Mouse (Mus musculus): Measurements from ENCODE around the gene Man1b1. TPM values are rescaled to one million over a fixed set of nuclear protein-coding genes. Genes with fewer than 3 reads are reported as not detected.

Man1b1 gene
- polyA plus RNA-seq, 1 experiment from 2014 or later = 43.5 TPM

DNA sequence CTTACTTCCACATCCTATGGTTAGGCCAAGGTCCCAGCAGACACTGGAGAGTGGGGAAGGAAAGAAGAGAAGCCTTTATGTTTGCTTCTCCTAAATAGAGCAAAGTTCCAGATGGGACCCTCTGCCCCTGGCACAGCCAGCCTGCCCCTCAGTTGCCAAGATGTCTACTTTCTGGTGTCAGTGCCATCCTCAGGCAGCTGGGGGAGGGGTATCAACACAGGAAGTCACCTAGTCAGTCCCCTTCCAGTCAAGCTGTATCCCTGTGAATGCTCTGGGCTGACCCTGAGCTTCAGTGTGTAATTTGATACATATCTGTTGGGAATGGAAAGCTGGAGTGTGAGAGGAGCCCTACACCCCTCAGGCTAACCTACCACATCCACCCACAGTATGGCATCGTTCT lies 64.9 kb downstream of the Man1b1 start:
- Histone ChIP-seq H3K9me3 (replicated peaks) (no peaks in the 10 kb centered on the region), H3K4me1 (peaks cover 25% of the 10 kb centered on the region), H3K27me3 (replicated peaks) (peaks cover 69% of the 10 kb centered on the region), H3K4me3 (replicated peaks) (no peak overlapping the region), H3K36me3 (no peaks in the 10 kb centered on the region), H3K4me2 (peak overlapping the region; percentile 67; the same call in 1 of the 2 replicates), H3K27ac (replicated peaks) (no peak overlapping the region), H3K9ac (replicated peaks) (no peak overlapping the region)
- WGBS = 82% methylated on average over 1 of the region's 1 CpGs
- ATAC-seq (ENCODE audit: low FRiP score) = no peak

DNA sequence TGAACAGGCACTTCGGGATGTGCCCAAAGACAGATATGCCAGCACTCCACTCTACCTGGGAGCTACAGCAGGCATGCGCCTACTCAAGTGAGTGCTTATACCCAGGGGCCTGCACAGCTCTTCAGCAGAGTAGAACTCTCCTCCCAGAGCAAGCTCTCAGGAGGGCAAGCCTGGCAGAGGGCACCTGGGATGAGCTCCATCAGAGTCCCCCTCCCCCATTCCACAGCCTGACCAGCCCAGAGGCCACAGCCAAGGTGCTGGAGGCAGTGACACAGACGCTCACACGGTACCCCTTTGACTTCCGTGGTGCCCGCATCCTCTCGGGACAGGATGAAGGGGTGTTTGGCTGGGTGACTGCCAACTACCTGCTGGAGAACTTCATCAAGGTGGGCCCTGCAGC lies 65.9 kb downstream of the Man1b1 start:
- H3K27me3 ChIP-seq (replicated peaks) = peaks cover 69% of the 10 kb centered on the region
- H3K36me3 ChIP-seq = no peaks in the 10 kb centered on the region
- 92% methylated on average over 7 of the region's 7 CpGs for WGBS
- no peak overlapping the region for H3K4me2 ChIP-seq
- H3K4me3 ChIP-seq (replicated peaks) = no peak overlapping the region
- H3K27ac ChIP-seq (replicated peaks) = no peak overlapping the region
- no peak for ATAC-seq (ENCODE audit: low FRiP score)
- H3K4me1 ChIP-seq = peaks cover 33% of the 10 kb centered on the region
- no peaks in the 10 kb centered on the region for H3K9me3 ChIP-seq (replicated peaks)
- no peak overlapping the region for H3K9ac ChIP-seq (replicated peaks)

GRCm38 (mm10) chr2:25399051-25399450 lies 66.9 kb downstream of the Man1b1 start, which contains the start of gene Npdc1:
Npdc1 (plus strand) TSS chr2:25399351.
- H3K27me3 ChIP-seq (replicated peaks) = peaks cover 61% of the 10 kb centered on the region
- no peak within 1 kb of the TSS for H3K4me2 ChIP-seq
- WGBS = 66% methylated on average over 8 of the region's 8 CpGs
- no peak within 1 kb of the TSS for H3K9ac ChIP-seq (replicated peaks)
- no peak for ATAC-seq (ENCODE audit: low FRiP score)
- H3K4me3 ChIP-seq (replicated peaks) = no peak within 1 kb of the TSS
- H3K9me3 ChIP-seq (replicated peaks) = no peaks in the 10 kb centered on the region
- H3K4me1 ChIP-seq = peaks cover 37% of the 10 kb centered on the region
- H3K27ac ChIP-seq (replicated peaks) = no peak within 1 kb of the TSS
- H3K36me3 ChIP-seq = no peaks in the 10 kb centered on the region

DNA sequence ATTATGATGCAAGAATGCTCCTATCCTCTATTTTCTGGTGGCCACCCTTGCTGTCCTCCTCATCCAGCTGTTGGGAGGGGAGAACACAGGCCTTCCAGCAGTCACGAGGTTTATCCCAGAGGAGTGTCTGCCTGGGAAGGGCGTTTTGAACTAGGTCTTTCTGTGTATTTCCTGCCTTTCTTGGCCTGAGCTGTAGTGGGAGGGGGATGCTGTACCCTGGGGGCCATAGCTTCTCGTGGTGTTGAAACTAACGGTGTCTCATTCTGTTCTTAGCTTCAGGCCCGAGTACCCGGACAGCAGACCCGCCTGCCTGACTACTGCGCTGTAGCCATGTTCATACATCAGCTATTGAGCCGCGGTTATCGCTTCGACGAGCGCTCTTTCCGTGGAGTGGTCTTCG lies 68.2 kb downstream of the Man1b1 start:
- peaks cover 43% of the 10 kb centered on the region for H3K4me1 ChIP-seq
- H3K4me2 ChIP-seq = peak overlapping the region; percentile 63
- H3K9me3 ChIP-seq (replicated peaks) = no peaks in the 10 kb centered on the region
- H3K4me3 ChIP-seq (replicated peaks) = peak overlapping the region; percentile 30
- ATAC-seq (ENCODE audit: low FRiP score) = no peak
- no peaks in the 10 kb centered on the region; the same call in 1 of the 2 replicates for H3K36me3 ChIP-seq
- H3K27ac ChIP-seq (replicated peaks) = no peak overlapping the region
- H3K27me3 ChIP-seq (replicated peaks) = peaks cover 48% of the 10 kb centered on the region
- 22% methylated on average over 16 of the region's 16 CpGs for WGBS
- no peak overlapping the region for H3K9ac ChIP-seq (replicated peaks)

GRCm38 (mm10) chr2:25400764-25401163 lies 68.6 kb downstream of the Man1b1 start:
- ATAC-seq (ENCODE audit: low FRiP score) = no peak
- H3K27me3 ChIP-seq (replicated peaks) = peaks cover 44% of the 10 kb centered on the region
- H3K27ac ChIP-seq (replicated peaks) = no peak overlapping the region
- no peaks in the 10 kb centered on the region; the same call in 1 of the 2 replicates for H3K36me3 ChIP-seq
- 4% methylated on average over 17 of the region's 17 CpGs for WGBS
- H3K4me3 ChIP-seq (replicated peaks) = peak overlapping the region; percentile 30
- no peak overlapping the region for H3K9ac ChIP-seq (replicated peaks)
- H3K9me3 ChIP-seq (replicated peaks) = no peaks in the 10 kb centered on the region
- H3K4me2 ChIP-seq = peak overlapping the region; percentile 63
- H3K4me1 ChIP-seq = peaks cover 45% of the 10 kb centered on the region

Other genes with a start within 250 kb of the Man1b1 start
- gene Noxa1, start 237.2 kb upstream of the Man1b1 start, polyA plus RNA-seq (2015; fragmentation: Nextera tagmentation; extraction: Ambion mirVana) = 0.52 TPM in 1 of 2 replicates, not detected in the other
- 15.0 and 16.8 TPM in 2 replicates for gene Nrarp, start 151.6 kb upstream of the Man1b1 start, polyA plus RNA-seq (2015; fragmentation: Nextera tagmentation; extraction: Ambion mirVana)
- gene Tor4a, start 135.5 kb upstream of the Man1b1 start, polyA plus RNA-seq (2015; fragmentation: Nextera tagmentation; extraction: Ambion mirVana) = 1.6 and 5.9 TPM in 2 replicates
- gene Nelfb, start 120.8 kb upstream of the Man1b1 start, polyA plus RNA-seq (2015; fragmentation: Nextera tagmentation; extraction: Ambion mirVana) = 101 and 105 TPM in 2 replicates
- gene Stpg3, start 117.7 kb upstream of the Man1b1 start, polyA plus RNA-seq (2015; fragmentation: Nextera tagmentation; extraction: Ambion mirVana) = not detected in 2 replicates
- not detected in 2 replicates for gene Fam166a, start 113.6 kb upstream of the Man1b1 start, polyA plus RNA-seq (2015; fragmentation: Nextera tagmentation; extraction: Ambion mirVana)
- gene Tubb4b, start 107.6 kb upstream of the Man1b1 start, polyA plus RNA-seq (2015; fragmentation: Nextera tagmentation; extraction: Ambion mirVana) = 462 and 502 TPM in 2 replicates
- not detected in 2 replicates for gene Slc34a3, start 98.0 kb upstream of the Man1b1 start, polyA plus RNA-seq (2015; fragmentation: Nextera tagmentation; extraction: Ambion mirVana)
- not detected in 2 replicates for gene Rnf224, start 95.6 kb upstream of the Man1b1 start, polyA plus RNA-seq (2015; fragmentation: Nextera tagmentation; extraction: Ambion mirVana)
- gene Rnf208, start 90.1 kb upstream of the Man1b1 start, polyA plus RNA-seq (2015; fragmentation: Nextera tagmentation; extraction: Ambion mirVana) = 158 and 190 TPM in 2 replicates
- gene Cysrt1, start 89.9 kb upstream of the Man1b1 start, polyA plus RNA-seq (2015; fragmentation: Nextera tagmentation; extraction: Ambion mirVana) = 0.36 and 0.47 TPM in 2 replicates
- gene AL732309.1, start 85.5 kb upstream of the Man1b1 start, polyA plus RNA-seq (2015; fragmentation: Nextera tagmentation; extraction: Ambion mirVana) = 4.3 and 4.6 TPM in 2 replicates
- 17.5 and 17.7 TPM in 2 replicates for gene Tmem203, start 76.9 kb upstream of the Man1b1 start, polyA plus RNA-seq (2015; fragmentation: Nextera tagmentation; extraction: Ambion mirVana)
- 14.8 and 16.3 TPM in 2 replicates for gene Tprn, start 69.7 kb upstream of the Man1b1 start, polyA plus RNA-seq (2015; fragmentation: Nextera tagmentation; extraction: Ambion mirVana)
- 177 and 183 TPM in 2 replicates for gene Ssna1, start 59.9 kb upstream of the Man1b1 start, polyA plus RNA-seq (2015; fragmentation: Nextera tagmentation; extraction: Ambion mirVana)
- 125 and 129 TPM in 2 replicates for gene Anapc2, start 59.9 kb upstream of the Man1b1 start, polyA plus RNA-seq (2015; fragmentation: Nextera tagmentation; extraction: Ambion mirVana)
- not detected in 2 replicates for gene Tmem210, start 44.2 kb upstream of the Man1b1 start, polyA plus RNA-seq (2015; fragmentation: Nextera tagmentation; extraction: Ambion mirVana)
- gene Lrrc26, start 42.4 kb upstream of the Man1b1 start, polyA plus RNA-seq (2015; fragmentation: Nextera tagmentation; extraction: Ambion mirVana) = 0.22 and 0.26 TPM in 2 replicates
- 58.0 and 68.4 TPM in 2 replicates for gene Grin1, start 13.2 kb upstream of the Man1b1 start, polyA plus RNA-seq (2015; fragmentation: Nextera tagmentation; extraction: Ambion mirVana)
- 24.2 and 27.3 TPM in 2 replicates for gene Dpp7, start 24.0 kb downstream of the Man1b1 start, polyA plus RNA-seq (2015; fragmentation: Nextera tagmentation; extraction: Ambion mirVana)
- gene Uap1l1, start 33.3 kb downstream of the Man1b1 start, polyA plus RNA-seq (2015; fragmentation: Nextera tagmentation; extraction: Ambion mirVana) = 8.5 and 14.0 TPM in 2 replicates
- gene Sapcd2, start 40.0 kb downstream of the Man1b1 start, polyA plus RNA-seq (2015; fragmentation: Nextera tagmentation; extraction: Ambion mirVana) = 10.6 and 16.3 TPM in 2 replicates
- gene Entpd2, start 63.5 kb downstream of the Man1b1 start, polyA plus RNA-seq (2015; fragmentation: Nextera tagmentation; extraction: Ambion mirVana) = 9.6 TPM in 2 replicates
- gene Npdc1, start 67.0 kb downstream of the Man1b1 start, polyA plus RNA-seq (2015; fragmentation: Nextera tagmentation; extraction: Ambion mirVana) = 398 and 483 TPM in 2 replicates
- gene Fut7, start 90.9 kb downstream of the Man1b1 start, polyA plus RNA-seq (2015; fragmentation: Nextera tagmentation; extraction: Ambion mirVana) = 0.13 and 0.38 TPM in 2 replicates
- gene Abca2, start 96.4 kb downstream of the Man1b1 start, polyA plus RNA-seq (2015; fragmentation: Nextera tagmentation; extraction: Ambion mirVana) = 11.2 and 13.4 TPM in 2 replicates
- 1.8 and 2.0 TPM in 2 replicates for gene Clic3, start 124.5 kb downstream of the Man1b1 start, polyA plus RNA-seq (2015; fragmentation: Nextera tagmentation; extraction: Ambion mirVana)
- 100 and 120 TPM in 2 replicates for gene Paxx, start 128.8 kb downstream of the Man1b1 start, polyA plus RNA-seq (2015; fragmentation: Nextera tagmentation; extraction: Ambion mirVana)
- gene Ptgds, start 137.7 kb downstream of the Man1b1 start, polyA plus RNA-seq (2015; fragmentation: Nextera tagmentation; extraction: Ambion mirVana) = 40.1 and 116 TPM in 2 replicates
- not detected in 2 replicates for gene Lcn12, start 161.6 kb downstream of the Man1b1 start, polyA plus RNA-seq (2015; fragmentation: Nextera tagmentation; extraction: Ambion mirVana)
- gene Fbxw5, start 168.4 kb downstream of the Man1b1 start, polyA plus RNA-seq (2015; fragmentation: Nextera tagmentation; extraction: Ambion mirVana) = 128 and 134 TPM in 2 replicates
- gene C8g, start 169.4 kb downstream of the Man1b1 start, polyA plus RNA-seq (2015; fragmentation: Nextera tagmentation; extraction: Ambion mirVana) = 6.3 and 6.4 TPM in 2 replicates
- gene Traf2, start 214.6 kb downstream of the Man1b1 start, polyA plus RNA-seq (2015; fragmentation: Nextera tagmentation; extraction: Ambion mirVana) = 15.4 and 21.1 TPM in 2 replicates
- gene Edf1, start 225.5 kb downstream of the Man1b1 start, polyA plus RNA-seq (2015; fragmentation: Nextera tagmentation; extraction: Ambion mirVana) = 400 and 433 TPM in 2 replicates
- 2.3 and 33.0 TPM in 2 replicates for gene Mamdc4, start 242.5 kb downstream of the Man1b1 start, polyA plus RNA-seq (2015; fragmentation: Nextera tagmentation; extraction: Ambion mirVana)
- gene Phpt1, start 242.9 kb downstream of the Man1b1 start, polyA plus RNA-seq (2015; fragmentation: Nextera tagmentation; extraction: Ambion mirVana) = 159 and 181 TPM in 2 replicates
- gene Ajm1, start 249.4 kb downstream of the Man1b1 start, polyA plus RNA-seq (2015; fragmentation: Nextera tagmentation; extraction: Ambion mirVana) = 14.5 and 18.9 TPM in 2 replicates